Mouse (Mus musculus): ENCODE results near the gene Tcf25. TPM values are rescaled to one million over a fixed set of nuclear protein-coding genes. Genes with fewer than 3 reads are reported as not detected.

The Tcf25 gene
- total RNA-seq, 2 experiments from 2014 or later: 490 to 516 TPM

- DNase-seq (ENCODE audit: low spot score in 2 of 2): peak; percentile 30 to 53
Observed at GRCm38 (mm10) chr8:123348237-123348843, 25.2 kb upstream of the Tcf25 start.

- no peak for DNase-seq (ENCODE audit: low spot score in 2 of 2)
Observed at GRCm38 (mm10) chr8:123349073-123349472, 24.5 kb upstream of the Tcf25 start.

GRCm38 (mm10) chr8:123352118-123352517 lies 21.4 kb upstream of the Tcf25 start:
- no peak for DNase-seq (ENCODE audit: low spot score in 2 of 2)

- DNase-seq (ENCODE audit: low spot score in 2 of 2): peak; percentile 23 to 55
Observed at GRCm38 (mm10) chr8:123352786-123353185, 20.8 kb upstream of the Tcf25 start.

- DNase-seq (ENCODE audit: low spot score in 2 of 2): no peak
Observed at GRCm38 (mm10) chr8:123353216-123353615, 20.3 kb upstream of the Tcf25 start.

GRCm38 (mm10) chr8:123361082-123361739 lies 12.3 kb upstream of the Tcf25 start:
- peak; percentile 84 to 88 for DNase-seq (ENCODE audit: low spot score in 2 of 2)

- peak; percentile 92 to 93 for DNase-seq (ENCODE audit: low spot score in 2 of 2)
Observed at GRCm38 (mm10) chr8:123374239-123374578, 656 bp downstream of the Tcf25 start.

- DNase-seq (ENCODE audit: low spot score in 2 of 2): no peak
Observed at GRCm38 (mm10) chr8:123375701-123376100, 2.1 kb downstream of the Tcf25 start.

GRCm38 (mm10) chr8:123376106-123376505 lies 2.6 kb downstream of the Tcf25 start:
- DNase-seq (ENCODE audit: low spot score in 2 of 2): no peak

- DNase-seq (ENCODE audit: low spot score in 2 of 2): no peak
Observed at GRCm38 (mm10) chr8:123381711-123382110, 8.2 kb downstream of the Tcf25 start.

GRCm38 (mm10) chr8:123382516-123382915 lies 9.0 kb downstream of the Tcf25 start:
- no peak for DNase-seq (ENCODE audit: low spot score in 2 of 2)

- no peak for DNase-seq (ENCODE audit: low spot score in 2 of 2)
Observed at GRCm38 (mm10) chr8:123384883-123385540, 11.5 kb downstream of the Tcf25 start.

GRCm38 (mm10) chr8:123387041-123387440 lies 13.5 kb downstream of the Tcf25 start:
- DNase-seq (ENCODE audit: low spot score in 2 of 2): no peak

GRCm38 (mm10) chr8:123387801-123388200 lies 14.2 kb downstream of the Tcf25 start:
- no peak for DNase-seq (ENCODE audit: low spot score in 2 of 2)

- DNase-seq (ENCODE audit: low spot score in 2 of 2): no peak
Observed at GRCm38 (mm10) chr8:123389026-123389425, 15.5 kb downstream of the Tcf25 start.

GRCm38 (mm10) chr8:123398308-123398707 lies 24.8 kb downstream of the Tcf25 start:
- no peak for DNase-seq (ENCODE audit: low spot score in 2 of 2)

GRCm38 (mm10) chr8:123401936-123402335 lies 28.4 kb downstream of the Tcf25 start:
- DNase-seq (ENCODE audit: low spot score in 2 of 2): no peak

- DNase-seq (ENCODE audit: low spot score in 2 of 2): no peak
Observed at GRCm38 (mm10) chr8:123402730-123403326, 29.3 kb downstream of the Tcf25 start.

GRCm38 (mm10) chr8:123404521-123404920 lies 31.0 kb downstream of the Tcf25 start:
- DNase-seq (ENCODE audit: low spot score in 2 of 2): no peak

GRCm38 (mm10) chr8:123406786-123407185 lies 33.2 kb downstream of the Tcf25 start, which contains the start of gene Mc1r:
Gene Mc1r (plus strand): TSS chr8:123407107.
- DNase-seq (ENCODE audit: low spot score in 2 of 2): peak; percentile 75 to 77

GRCm38 (mm10) chr8:123407612-123408011 lies 34.1 kb downstream of the Tcf25 start:
- no peak for DNase-seq (ENCODE audit: low spot score in 2 of 2)
